Comparison of ENCODE assay signal across 33 mouse cellular contexts in genomic region chr9:99034111-99034510, GRCm38 (mm10). TPM values are rescaled to one million over a fixed set of nuclear protein-coding genes. Genes with fewer than 3 reads are reported as not detected.
"Had no signal": no experiment of that assay in that cellular context is flagged by ENCODE, and none has a peak within 500 bp of the region (broad histone marks: within the 10 kb centered on the region; RNA-seq: fewer than 3 reads in every experiment).

No protein-coding gene starts in this region.

- H3K36me3 ChIP-seq: heart, embryonic 15.5 days; kidney, embryonic 15.5 days; limb, embryonic 10.5 days; limb, embryonic 12.5 days had no signal

- H3K27ac ChIP-seq: heart, adult 2 months; heart, embryonic 13.5 days; heart, embryonic 15.5 days; hindbrain, embryonic 14.5 days; kidney, embryonic 15.5 days; kidney, postnatal 0 days; left cerebral cortex, adult 2 months; limb, embryonic 10.5 days; limb, embryonic 12.5 days; liver, embryonic 13.5 days had no signal

- H3K9ac ChIP-seq: forebrain, postnatal 0 days; heart, embryonic 13.5 days; heart, embryonic 15.5 days; hindbrain, embryonic 14.5 days; kidney, embryonic 15.5 days; limb, embryonic 12.5 days; liver, embryonic 13.5 days had no signal

- H3K4me1 ChIP-seq: kidney, embryonic 15.5 days; limb, embryonic 10.5 days; limb, embryonic 12.5 days had no signal

- DNase-seq: forebrain, postnatal 0 days; gastrocnemius, postnatal 14 days; gastrocnemius, postnatal 36 days; heart, adult 11 months; heart, adult 2 months; heart, postnatal 14 days; heart, postnatal 36 days; kidney, adult 11 months; kidney, adult 2 months; kidney, adult 9 months; kidney, postnatal 14 days; kidney, postnatal 4 days; layer of hippocampus, adult 9-11 months; liver; liver, embryonic 13.5 days had no signal

- H3K4me2 ChIP-seq: heart, embryonic 11.5 days; heart, embryonic 13.5 days; heart, embryonic 15.5 days; hindbrain, embryonic 14.5 days; kidney, embryonic 15.5 days; limb, embryonic 12.5 days; liver, embryonic 11.5 days; liver, embryonic 13.5 days had no signal

- H3K9me3 ChIP-seq: heart, embryonic 13.5 days; heart, embryonic 15.5 days; kidney, embryonic 15.5 days; limb, embryonic 10.5 days; limb, embryonic 12.5 days; liver, embryonic 13.5 days had no signal

- H3K27me3 ChIP-seq: heart, embryonic 13.5 days; heart, embryonic 15.5 days; kidney, embryonic 15.5 days; limb, embryonic 12.5 days; liver, embryonic 13.5 days had no signal

- ATAC-seq: forebrain, postnatal 0 days; hindbrain, embryonic 16.5 days had no signal

- H3K4me3 ChIP-seq: heart, adult 2 months; heart, embryonic 13.5 days; heart, embryonic 15.5 days; kidney, embryonic 15.5 days; left cerebral cortex, adult 2 months; limb, embryonic 10.5 days; limb, embryonic 12.5 days; liver, embryonic 13.5 days had no signal

RNA-seq across cellular contexts. Expression of gene Gm1123, which starts 1.4 kb away (rescaled TPM):
- total RNA-seq: gastrocnemius, adult 18-20 months; gastrocnemius, adult 8-10 months; gastrocnemius, postnatal 14 days; gastrocnemius, postnatal 36 days; heart, adult 2 months; heart, postnatal 14 days; heart, postnatal 36 days; hematopoietic stem cell, adult 5-6 weeks; left cerebral cortex, adult 2 months; left cerebral cortex, postnatal 14 days; left cerebral cortex, postnatal 36 days had no signal
- polyA plus RNA-seq: forebrain, postnatal 0 days; gonadal fat pad, adult 2 months; heart, adult 2 months; heart, embryonic 13.5 days; hindbrain, embryonic 11.5 days; limb, embryonic 10.5 days; limb, embryonic 12.5 days; liver, embryonic 11.5 days; liver, embryonic 13.5 days had no signal
